Mouse (Mus musculus) left cerebral cortex, adult 6 months (tissue): Measurements from ENCODE around the gene Gm732. TPM values are rescaled to one million over a fixed set of nuclear protein-coding genes. Genes with fewer than 3 reads are reported as not detected.

Source experiments
- long read RNA-seq, 2 experiments: library from polyadenylated mRNA; unstranded; transcript quantifications; one replicate each; pipeline ENCODE4 v2.0.0; 2019 to 2020
- polyA plus RNA-seq: library from polyadenylated mRNA; unstranded; fragments of <200 nt; fragmentation: Nextera tagmentation; gene quantifications from 2 replicates; pipeline ENCODE4 v1.2.3, GENCODE M21; 2021

Gm732 gene
- polyA plus RNA-seq: not detected in 2 replicates
- long read RNA-seq, experiment 1: 0 reads
- long read RNA-seq, experiment 2: 0 reads

DNA sequence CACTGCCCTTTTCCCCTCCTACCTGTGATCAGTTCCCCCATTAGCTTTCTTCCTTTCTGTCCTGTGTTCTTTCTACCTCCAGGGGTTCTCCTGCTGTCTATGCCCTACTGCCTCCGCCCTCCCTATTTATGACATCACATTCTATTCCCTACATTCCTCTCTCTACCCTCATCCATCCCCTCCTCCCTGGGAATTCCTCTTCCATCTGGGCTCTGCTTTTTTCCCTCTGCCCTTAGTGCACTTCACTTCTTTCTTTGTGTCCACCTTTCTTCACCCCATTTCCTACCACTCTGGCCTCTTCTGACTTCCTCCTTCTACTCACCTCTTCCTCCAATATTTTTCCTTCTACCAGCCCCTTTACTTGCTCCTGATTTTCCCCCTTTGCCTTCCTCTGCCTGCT is at the start of gene Gm732:
Gm732 (minus strand) TSS at position 101 of the 400 bp plus-strand sequence.

Other genes starting within 250 kb of the Gm732 start
- not detected in 2 replicates for gene Tent5d, start 155.9 kb downstream of the Gm732 start, polyA plus RNA-seq
- 7.6 and 7.8 TPM in 2 replicates for gene 2610002M06Rik, start 132.1 kb downstream of the Gm732 start, polyA plus RNA-seq